Mouse (Mus musculus) G1E (cell line): ENCODE measurements around the gene Tns1.

Source experiments
- CTCF ChIP-seq: IDR thresholded peaks from 2 replicates; pipeline ENCODE4 v1.5.1; 2012; ENCODE audit warnings: low read depth, low read length, inconsistent platforms, mixed read lengths
- GATA1 ChIP-seq: IDR thresholded peaks from 2 replicates; pipeline ENCODE4 v1.6.1; 2012; ENCODE audit warnings: borderline replicate concordance, low read length, inconsistent platforms, mixed read lengths

GRCm38 (mm10) chr1:74082841-74083463 lies 41.3 kb downstream of the Tns1 start:
- TF ChIP-seq CTCF (peak; percentile 97), GATA1 (no peak)
